Mouse (Mus musculus): ENCODE results near the gene Vdac1. TPM values are rescaled to one million over a fixed set of nuclear protein-coding genes. Genes with fewer than 3 reads are reported as not detected.
A peak's percentile ranks its signal among the peaks of the same experiment; 100 is the strongest.

The Vdac1 gene
- polyA plus RNA-seq, 1 experiment from 2014 or later: 180 TPM

DNA sequence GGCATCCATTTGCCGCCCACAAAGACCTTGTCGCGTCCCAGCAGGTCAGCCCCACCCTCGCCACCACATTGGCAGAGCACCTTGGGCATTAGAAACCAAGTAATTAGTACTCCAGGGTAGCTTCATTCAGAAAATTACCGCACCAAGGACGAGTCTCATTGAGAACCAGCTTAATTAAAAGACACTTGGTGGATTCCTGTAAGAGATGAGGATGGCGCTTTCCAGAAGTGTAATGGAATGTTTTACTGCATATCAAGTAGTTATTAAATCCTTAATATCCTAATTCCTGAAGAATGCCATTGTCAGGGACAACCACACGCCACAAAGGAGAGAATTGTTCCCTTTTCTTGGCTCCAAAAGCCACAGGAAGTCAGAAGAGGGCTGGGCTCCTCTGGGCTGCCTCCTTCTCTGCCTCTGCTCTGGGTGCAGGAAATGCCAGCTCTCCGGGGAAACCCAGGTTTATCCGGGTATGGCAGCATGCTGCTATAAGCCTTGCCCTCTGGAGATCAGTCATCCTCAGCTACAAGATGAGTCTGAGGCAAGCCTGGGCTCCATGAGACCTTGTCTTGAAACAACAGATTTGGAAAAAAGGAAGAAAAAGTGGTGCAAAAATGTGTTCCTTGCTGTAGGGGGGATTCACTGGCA lies 22.9 kb upstream of the Vdac1 start:
- 70% methylated on average over 10 of the region's 10 CpGs for WGBS
- no peak for ATAC-seq
- H3K27ac ChIP-seq (ENCODE audit: low read depth, low read length): no peak overlapping the region
- no peak overlapping the region for H3K4me2 ChIP-seq (replicated peaks; ENCODE audit: low read depth)
- no peaks in the 10 kb centered on the region for H3K4me1 ChIP-seq (replicated peaks; ENCODE audit: control insufficient read depth, insufficient read depth, low read length)
- no peak for TF ChIP-seq CTCF (IDR thresholded peaks at IDR 0.05; ENCODE audit: low read depth)
- no peak overlapping the region for H3K9ac ChIP-seq (ENCODE audit: low read depth, low read length)
- no peaks in the 10 kb centered on the region for H3K9me3 ChIP-seq (ENCODE audit: control insufficient read depth)
- H3K4me3 ChIP-seq (ENCODE audit: low read depth, low read length): no peak overlapping the region
- H3K27me3 ChIP-seq (replicated peaks; ENCODE audit: control insufficient read depth, insufficient read depth, low read length): no peaks in the 10 kb centered on the region
- no peaks in the 10 kb centered on the region for H3K36me3 ChIP-seq (ENCODE audit: control insufficient read depth, insufficient read depth)

DNA sequence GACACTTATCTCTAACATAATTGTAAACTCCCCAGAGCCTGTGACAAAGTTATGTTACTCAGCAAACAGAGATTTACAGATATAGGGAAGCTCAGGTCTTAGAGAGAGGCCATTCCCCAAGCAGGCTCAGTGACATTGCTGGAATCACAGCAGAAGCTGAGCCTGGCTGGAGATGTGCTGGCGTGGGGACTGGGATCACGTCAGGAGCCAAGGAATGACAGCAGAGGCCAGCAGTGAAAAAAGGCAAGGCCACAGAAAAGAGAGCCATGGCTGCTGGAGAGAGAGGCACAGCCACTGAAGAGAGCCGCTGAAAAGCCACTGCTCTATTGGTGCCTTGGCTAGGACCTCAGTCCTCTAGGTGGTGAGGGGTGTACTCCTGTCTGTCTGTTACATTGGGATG lies 22.3 kb upstream of the Vdac1 start:
- no peaks in the 10 kb centered on the region for H3K36me3 ChIP-seq (ENCODE audit: control insufficient read depth, insufficient read depth)
- H3K4me1 ChIP-seq (replicated peaks; ENCODE audit: control insufficient read depth, insufficient read depth, low read length): no peaks in the 10 kb centered on the region
- no peak overlapping the region for H3K9ac ChIP-seq (ENCODE audit: low read depth, low read length)
- no peak overlapping the region for H3K27ac ChIP-seq (ENCODE audit: low read depth, low read length)
- 67% methylated on average over 3 of the region's 3 CpGs for WGBS
- TF ChIP-seq CTCF (IDR thresholded peaks at IDR 0.05; ENCODE audit: low read depth): no peak
- ATAC-seq: no peak
- no peak overlapping the region for H3K4me2 ChIP-seq (replicated peaks; ENCODE audit: low read depth)
- no peak overlapping the region for H3K4me3 ChIP-seq (ENCODE audit: low read depth, low read length)
- H3K27me3 ChIP-seq (replicated peaks; ENCODE audit: control insufficient read depth, insufficient read depth, low read length): no peaks in the 10 kb centered on the region
- H3K9me3 ChIP-seq (ENCODE audit: control insufficient read depth): no peaks in the 10 kb centered on the region

DNA sequence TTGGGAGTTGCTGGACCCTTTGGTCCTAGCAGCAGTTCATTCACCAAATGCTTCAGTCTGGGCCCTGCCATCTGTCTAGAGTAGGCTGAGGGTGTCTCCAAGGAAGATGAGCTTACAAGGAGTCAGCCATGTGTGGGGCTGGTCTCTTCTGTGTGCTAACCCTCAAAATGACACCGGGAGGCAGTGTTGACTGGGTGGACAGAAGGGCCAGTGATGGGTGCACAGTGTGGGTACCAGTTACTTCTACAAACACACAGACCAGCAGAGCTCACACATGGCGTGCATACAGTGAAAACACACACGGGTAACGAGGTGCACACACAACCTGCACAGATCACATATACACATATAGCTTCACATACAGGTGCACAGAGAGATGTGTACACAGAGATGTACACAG lies 21.6 kb upstream of the Vdac1 start:
- Histone ChIP-seq H3K4me3 (ENCODE audit: low read depth, low read length) (no peak overlapping the region), H3K4me1 (replicated peaks; ENCODE audit: control insufficient read depth, insufficient read depth, low read length) (no peaks in the 10 kb centered on the region), H3K4me2 (replicated peaks; ENCODE audit: low read depth) (no peak overlapping the region), H3K9me3 (ENCODE audit: control insufficient read depth) (no peaks in the 10 kb centered on the region), H3K27ac (ENCODE audit: low read depth, low read length) (no peak overlapping the region), H3K9ac (ENCODE audit: low read depth, low read length) (no peak overlapping the region), H3K36me3 (ENCODE audit: control insufficient read depth, insufficient read depth) (no peaks in the 10 kb centered on the region), H3K27me3 (replicated peaks; ENCODE audit: control insufficient read depth, insufficient read depth, low read length) (no peaks in the 10 kb centered on the region)
- TF ChIP-seq CTCF (IDR thresholded peaks at IDR 0.05; ENCODE audit: low read depth): 0 out of 2 replicates have a peak, but pooled peaks have one; percentile 8
- 91% methylated on average over 4 of the region's 4 CpGs for WGBS
- no peak for ATAC-seq

DNA sequence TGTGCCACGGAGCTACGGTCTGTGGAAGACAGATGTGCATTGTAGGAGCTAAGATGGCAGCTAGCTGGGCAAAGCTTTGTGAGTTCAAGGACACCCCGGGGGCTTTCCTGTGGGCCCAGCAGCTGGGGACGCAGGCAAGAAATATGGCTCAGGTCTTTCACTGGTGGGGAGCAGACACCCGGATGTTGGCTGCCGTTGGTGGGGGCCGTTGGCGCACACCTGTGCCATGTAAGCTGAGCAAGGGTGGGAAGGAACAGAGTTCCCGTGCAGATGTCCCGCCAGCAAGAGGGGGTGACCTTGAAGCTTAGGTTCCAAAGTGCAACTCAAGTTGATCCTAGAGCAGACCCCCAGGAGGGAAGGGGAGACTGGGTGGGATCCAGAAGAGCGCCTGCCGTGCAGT lies 21.1 kb upstream of the Vdac1 start:
- H3K4me2 ChIP-seq (replicated peaks; ENCODE audit: low read depth): no peak overlapping the region
- no peaks in the 10 kb centered on the region for H3K4me1 ChIP-seq (replicated peaks; ENCODE audit: control insufficient read depth, insufficient read depth, low read length)
- ATAC-seq: no peak
- no peak overlapping the region for H3K27ac ChIP-seq (ENCODE audit: low read depth, low read length)
- WGBS: 91% methylated on average over 12 of the region's 12 CpGs
- no peaks in the 10 kb centered on the region for H3K36me3 ChIP-seq (ENCODE audit: control insufficient read depth, insufficient read depth)
- no peak overlapping the region for H3K9ac ChIP-seq (ENCODE audit: low read depth, low read length)
- no peak overlapping the region for H3K4me3 ChIP-seq (ENCODE audit: low read depth, low read length)
- TF ChIP-seq CTCF (IDR thresholded peaks at IDR 0.05; ENCODE audit: low read depth): no peak
- H3K27me3 ChIP-seq (replicated peaks; ENCODE audit: control insufficient read depth, insufficient read depth, low read length): no peaks in the 10 kb centered on the region
- H3K9me3 ChIP-seq (ENCODE audit: control insufficient read depth): no peaks in the 10 kb centered on the region

DNA sequence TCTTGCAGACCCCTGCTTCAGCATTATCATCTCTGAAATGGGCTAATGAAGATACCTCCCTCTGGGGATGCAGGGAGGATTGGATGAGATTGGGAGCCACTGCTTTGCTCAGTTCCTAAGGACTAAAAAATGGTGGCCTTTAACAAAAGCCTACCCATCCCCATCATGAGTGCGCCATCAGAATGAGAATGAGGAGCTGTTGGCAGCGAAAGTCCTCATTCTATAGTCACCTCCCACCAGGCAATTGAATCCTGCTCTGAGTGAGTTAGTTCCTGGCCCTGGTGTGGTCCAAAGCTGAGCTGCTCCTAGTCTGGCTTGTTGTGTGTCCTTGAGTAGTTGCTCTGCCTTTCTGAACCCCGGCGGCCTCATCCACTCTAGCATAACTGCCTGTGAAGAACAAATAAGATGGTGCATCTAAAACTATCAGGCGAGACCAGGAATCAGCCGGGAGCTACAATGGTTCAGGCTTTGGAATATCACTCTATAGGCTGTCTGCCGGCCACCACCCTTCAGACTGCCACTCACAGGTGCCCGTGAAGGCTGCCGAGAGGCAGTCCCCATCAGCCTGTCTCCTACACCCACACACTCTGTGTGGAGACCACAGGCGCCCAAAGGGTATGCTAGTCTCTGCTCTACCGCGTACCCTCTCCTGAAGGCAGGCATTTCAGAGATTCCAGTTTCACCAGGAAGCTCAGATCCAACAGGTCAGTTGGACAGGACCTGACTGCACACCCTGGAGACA lies 20.4 kb upstream of the Vdac1 start:
- H3K4me1 ChIP-seq (replicated peaks; ENCODE audit: control insufficient read depth, insufficient read depth, low read length): no peaks in the 10 kb centered on the region
- 86% methylated on average over 12 of the region's 12 CpGs for WGBS

DNA sequence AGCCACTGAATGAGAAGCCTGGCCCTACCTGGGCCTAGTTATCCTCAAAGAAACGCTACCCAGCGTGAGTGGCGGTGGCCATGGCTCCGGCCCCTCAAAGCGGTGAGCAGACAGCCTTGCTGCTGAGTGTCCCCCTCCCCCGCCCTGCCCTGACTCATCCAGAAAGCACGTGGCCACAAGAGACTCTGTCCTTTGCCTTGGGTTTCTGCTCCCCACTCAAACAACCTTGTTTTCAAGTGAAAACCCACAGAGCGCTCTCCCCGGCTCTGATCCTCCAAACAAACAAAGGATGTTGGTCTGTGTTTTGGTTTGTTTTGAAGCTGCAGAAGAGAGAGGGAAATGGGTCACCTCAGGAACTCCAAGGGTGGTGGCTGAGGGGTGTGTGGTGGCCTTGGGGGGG lies 19.7 kb upstream of the Vdac1 start:
- no peaks in the 10 kb centered on the region for H3K36me3 ChIP-seq (ENCODE audit: control insufficient read depth, insufficient read depth)
- H3K4me1 ChIP-seq (replicated peaks; ENCODE audit: control insufficient read depth, insufficient read depth, low read length): no peaks in the 10 kb centered on the region
- no peak overlapping the region for H3K4me3 ChIP-seq (ENCODE audit: low read depth, low read length)
- no peak overlapping the region for H3K9ac ChIP-seq (ENCODE audit: low read depth, low read length)
- no peaks in the 10 kb centered on the region for H3K9me3 ChIP-seq (ENCODE audit: control insufficient read depth)
- TF ChIP-seq CTCF (IDR thresholded peaks at IDR 0.05; ENCODE audit: low read depth): no peak
- H3K4me2 ChIP-seq (replicated peaks; ENCODE audit: low read depth): no peak overlapping the region
- no peak overlapping the region for H3K27ac ChIP-seq (ENCODE audit: low read depth, low read length)
- H3K27me3 ChIP-seq (replicated peaks; ENCODE audit: control insufficient read depth, insufficient read depth, low read length): no peaks in the 10 kb centered on the region
- 49% methylated on average over 9 of the region's 9 CpGs for WGBS
- ATAC-seq: no peak

More for the DNA sequence above, 20.4 kb upstream of the Vdac1 start:
- Histone ChIP-seq H3K9ac (ENCODE audit: low read depth, low read length) (no peak overlapping the region), H3K4me2 (replicated peaks; ENCODE audit: low read depth) (no peak overlapping the region), H3K36me3 (ENCODE audit: control insufficient read depth, insufficient read depth) (no peaks in the 10 kb centered on the region), H3K4me3 (ENCODE audit: low read depth, low read length) (no peak overlapping the region), H3K9me3 (ENCODE audit: control insufficient read depth) (no peaks in the 10 kb centered on the region), H3K27ac (ENCODE audit: low read depth, low read length) (no peak overlapping the region), H3K27me3 (replicated peaks; ENCODE audit: control insufficient read depth, insufficient read depth, low read length) (no peaks in the 10 kb centered on the region)
- ATAC-seq: no peak
- TF ChIP-seq CTCF (IDR thresholded peaks at IDR 0.05; ENCODE audit: low read depth): no peak
